In the genomic region with DNA sequence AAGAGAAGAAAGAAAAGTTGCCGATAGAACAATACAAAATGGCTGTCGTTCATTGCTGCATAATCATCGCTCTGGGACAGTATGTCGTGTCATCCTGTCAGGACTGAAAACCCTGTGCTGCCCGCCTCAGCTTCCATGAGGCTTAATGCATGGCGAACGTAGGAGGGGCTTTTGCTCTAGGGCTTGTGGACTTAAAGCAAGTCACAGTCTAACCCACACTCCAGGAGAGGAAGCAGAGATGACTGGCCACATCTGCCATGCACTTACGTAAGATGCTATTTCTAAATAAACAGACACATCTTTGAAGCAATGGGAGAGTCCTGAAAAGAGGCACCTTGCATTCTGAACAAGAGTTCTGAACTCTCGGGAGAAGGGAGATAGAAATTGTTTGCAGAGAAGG, we compare ENCODE assay signal across 13 mouse cellular contexts.
"Had no signal": no experiment of that assay in that cellular context is flagged by ENCODE, and none has a peak within 500 bp of the region (broad histone marks: within the 10 kb centered on the region; RNA-seq: fewer than 3 reads in every experiment).

No protein-coding gene starts in this region.

- H3K27ac ChIP-seq: gastrocnemius, adult 2 months; heart, embryonic 13.5 days; heart, embryonic 15.5 days; hindbrain, embryonic 13.5 days; hindbrain, embryonic 15.5 days; hindbrain, postnatal 0 days; layer of hippocampus, adult 2 months; left cerebral cortex, adult 2 months; limb, embryonic 10.5 days; limb, embryonic 12.5 days had no signal

- DNase-seq: gastrocnemius, adult 2 months; gastrocnemius, postnatal 25 days; kidney, adult 11 months had no signal

- ATAC-seq: hindbrain, postnatal 0 days; intestine, embryonic 16.5 days had no signal

- H3K4me3 ChIP-seq: gastrocnemius, adult 2 months; heart, embryonic 13.5 days; heart, embryonic 15.5 days; hindbrain, embryonic 13.5 days; hindbrain, embryonic 15.5 days; layer of hippocampus, adult 2 months; left cerebral cortex, adult 2 months; limb, embryonic 10.5 days; limb, embryonic 12.5 days had no signal
